In the genomic region with DNA sequence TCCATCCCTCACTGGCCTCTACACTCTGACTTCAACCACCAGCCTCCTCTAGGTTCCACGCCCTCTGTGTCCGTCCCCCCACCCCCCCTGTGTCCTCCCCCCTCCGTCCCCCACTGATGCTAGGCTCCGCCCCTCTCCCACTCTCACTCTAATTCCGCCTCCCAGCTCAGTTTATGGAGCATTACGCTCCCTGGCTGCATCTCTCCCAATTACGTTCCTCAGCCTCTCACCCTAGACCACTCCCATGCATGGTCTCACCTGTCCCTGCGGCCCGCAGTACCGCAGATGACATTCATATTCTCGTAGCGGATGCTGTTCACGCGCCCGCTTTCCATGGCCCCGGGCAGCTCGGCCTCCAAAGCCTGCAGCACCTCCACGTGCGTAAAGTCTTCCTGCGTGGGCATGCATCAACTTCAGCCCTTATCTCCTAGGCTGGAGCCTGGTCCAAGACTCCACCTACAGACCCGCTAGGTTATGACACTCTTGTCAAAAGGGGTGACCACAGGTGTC, we compare ENCODE assay signal across 8 mouse cellular contexts. TPM values are rescaled to one million over a fixed set of nuclear protein-coding genes. Genes with fewer than 3 reads are reported as not detected.
DNase-seq lines count a peak whose midpoint lies in the region; ATAC-seq and TF ChIP-seq lines count a peak whose summit lies in the region.

No protein-coding gene starts in this region.

- TF ChIP-seq CTCF in heart, postnatal 0 days (IDR thresholded peaks at IDR 0.05; ENCODE audit: low read depth) = no peak
- no peak for TF ChIP-seq CTCF in ES-Bruce4 (IDR thresholded peaks at IDR 0.05; ENCODE audit: low read depth, low read length)

- DNase-seq in heart, postnatal 0 days (ENCODE audit: low spot score) = no peak
- DNase-seq in heart, adult 9 months (ENCODE audit: low spot score in 2 of 2) = no peak
- peak; percentile 66 to 67 for DNase-seq in cerebellum, postnatal 25 days
- no peak for DNase-seq in embryo, embryonic 10.5 days (ENCODE audit: low spot score)
- DNase-seq in right cerebral cortex, adult 18-20 months = no peak

- H3K4me2 ChIP-seq in heart, postnatal 0 days (ENCODE audit: low read depth, low read length) = peak overlapping the region; percentile 86; the same call in 1 of the 2 replicates
- H3K4me2 ChIP-seq in intestine, embryonic 16.5 days (ENCODE audit: low read depth, low read length) = peak overlapping the region; percentile 90
- H3K4me2 ChIP-seq in neural tube, embryonic 15.5 days = peak overlapping the region; percentile 94

- H3K4me1 ChIP-seq in heart, postnatal 0 days (ENCODE audit: control insufficient read depth, insufficient read depth) = peaks cover 7% of the 10 kb centered on the region; the same call in 1 of the 2 replicates
- peaks cover 2% of the 10 kb centered on the region for H3K4me1 ChIP-seq in ES-Bruce4 (ENCODE audit: control insufficient read depth, insufficient read depth, low read length)
- peaks cover 22% of the 10 kb centered on the region for H3K4me1 ChIP-seq in intestine, embryonic 16.5 days (ENCODE audit: control insufficient read depth, insufficient read depth, low read length)
- H3K4me1 ChIP-seq in neural tube, embryonic 15.5 days = peaks cover 36% of the 10 kb centered on the region

- peaks cover 32% of the 10 kb centered on the region for H3K27me3 ChIP-seq in heart, postnatal 0 days (ENCODE audit: control insufficient read depth, insufficient read depth, low read length)
- no peaks in the 10 kb centered on the region for H3K27me3 ChIP-seq in ES-Bruce4 (ENCODE audit: control insufficient read depth, insufficient read depth, low read length, poor library complexity, severe bottlenecking)
- peaks cover 33% of the 10 kb centered on the region for H3K27me3 ChIP-seq in intestine, embryonic 16.5 days (replicated peaks; ENCODE audit: control insufficient read depth, insufficient read depth, low read length)
- peaks cover 27% of the 10 kb centered on the region for H3K27me3 ChIP-seq in neural tube, embryonic 15.5 days (replicated peaks)

- TF ChIP-seq POLR2A in ES-Bruce4 (IDR thresholded peaks at IDR 0.05; ENCODE audit: insufficient read depth, low read length) = no peak

- H3K9me3 ChIP-seq in heart, postnatal 0 days (replicated peaks; ENCODE audit: control insufficient read depth, low read length) = no peaks in the 10 kb centered on the region
- H3K9me3 ChIP-seq in ES-Bruce4 (replicated peaks; ENCODE audit: control insufficient read depth, insufficient read depth, low read length, poor library complexity, severe bottlenecking) = no peaks in the 10 kb centered on the region
- H3K9me3 ChIP-seq in intestine, embryonic 16.5 days (ENCODE audit: control insufficient read depth, low read length) = no peaks in the 10 kb centered on the region
- H3K9me3 ChIP-seq in neural tube, embryonic 15.5 days (replicated peaks) = no peaks in the 10 kb centered on the region

- 0 out of 2 replicates have a peak, but pooled peaks have one; percentile 3 for ATAC-seq in heart, postnatal 0 days (ENCODE audit: insufficient read depth, low read depth)
- ATAC-seq in intestine, embryonic 16.5 days = peak; percentile 16; the same call in 1 of the 2 replicates
- peak; percentile 61 for ATAC-seq in neural tube, embryonic 15.5 days (ENCODE audit: low FRiP score)

- no peaks in the 10 kb centered on the region for H3K36me3 ChIP-seq in heart, postnatal 0 days (replicated peaks; ENCODE audit: control insufficient read depth, insufficient read depth, low read length)
- no peaks in the 10 kb centered on the region for H3K36me3 ChIP-seq in ES-Bruce4 (ENCODE audit: control insufficient read depth, insufficient read depth, low read length, poor library complexity, severe bottlenecking)
- H3K36me3 ChIP-seq in intestine, embryonic 16.5 days (ENCODE audit: control insufficient read depth, insufficient read depth, low read length) = no peaks in the 10 kb centered on the region
- peaks cover 9% of the 10 kb centered on the region for H3K36me3 ChIP-seq in neural tube, embryonic 15.5 days

- H3K4me3 ChIP-seq in heart, postnatal 0 days (ENCODE audit: low read depth, low read length) = no peak overlapping the region
- H3K4me3 ChIP-seq in ES-Bruce4 (ENCODE audit: low read depth, low read length) = peak overlapping the region; percentile 65
- H3K4me3 ChIP-seq in intestine, embryonic 16.5 days (ENCODE audit: low read length) = peak overlapping the region; percentile 59
- H3K4me3 ChIP-seq in neural tube, embryonic 15.5 days (replicated peaks) = peak overlapping the region; percentile 52

- H3K27ac ChIP-seq in heart, postnatal 0 days (ENCODE audit: low read depth) = no peak overlapping the region
- no peak overlapping the region for H3K27ac ChIP-seq in ES-Bruce4 (ENCODE audit: insufficient read depth, low read length)
- H3K27ac ChIP-seq in intestine, embryonic 16.5 days (ENCODE audit: low read length) = no peak overlapping the region
- H3K27ac ChIP-seq in neural tube, embryonic 15.5 days (replicated peaks) = peak overlapping the region; percentile 94

- 11% methylated on average over 21 of the region's 21 CpGs for WGBS in heart, postnatal 0 days
- 9% methylated on average over 21 of the region's 21 CpGs for WGBS in intestine, embryonic 16.5 days
- 5% methylated on average over 21 of the region's 21 CpGs for WGBS in neural tube, embryonic 15.5 days

- no peak for TF ChIP-seq EP300 in heart, postnatal 0 days (IDR thresholded peaks at IDR 0.05; ENCODE audit: low read depth)
- no peak for TF ChIP-seq EP300 in ES-Bruce4 (IDR thresholded peaks at IDR 0.05; ENCODE audit: insufficient read depth, low read depth, low read length)

- no peak overlapping the region for H3K9ac ChIP-seq in heart, postnatal 0 days (replicated peaks; ENCODE audit: low read depth, low read length)
- peak overlapping the region; percentile 24; the same call in 1 of the 2 replicates for H3K9ac ChIP-seq in ES-Bruce4 (ENCODE audit: low read depth, poor library complexity, severe bottlenecking)
- no peak overlapping the region for H3K9ac ChIP-seq in intestine, embryonic 16.5 days (ENCODE audit: low read depth, low read length)
- peak overlapping the region; percentile 62 for H3K9ac ChIP-seq in neural tube, embryonic 15.5 days (replicated peaks)

RNA-seq across cellular contexts. Expression of gene Syt3, which starts 23.1 kb away (rescaled TPM):
- 0.58 and 3.1 TPM in 2 replicates for total RNA-seq in heart, postnatal 0 days (2014; rRNA removed; ENCODE audit: low replicate concordance)
- 0.81 and 0.86 TPM in 2 replicates for polyA plus RNA-seq in heart, postnatal 0 days (2015; fragmentation: Nextera tagmentation; extraction: Ambion mirVana)
- 1.8 and 1.9 TPM in 2 replicates for polyA plus RNA-seq in ES-Bruce4 (2011; ENCODE audit: insufficient read depth, insufficient read length, low read depth, missing spikeins)
- polyA plus RNA-seq in intestine, embryonic 16.5 days (2015; fragmentation: Nextera tagmentation; extraction: Ambion mirVana) = 0.82 and 1.2 TPM in 2 replicates
- polyA plus RNA-seq in neural tube, embryonic 15.5 days (2015; fragmentation: Nextera tagmentation; extraction: Ambion mirVana) = 67.0 and 75.4 TPM in 2 replicates

RNA-seq across cellular contexts. Expression of gene 1700008O03Rik, which starts 24.8 kb away (rescaled TPM):
- not detected in 2 replicates for total RNA-seq in heart, postnatal 0 days (2014; rRNA removed; ENCODE audit: low replicate concordance)
- 0.14 and 0.52 TPM in 2 replicates for polyA plus RNA-seq in heart, postnatal 0 days (2015; fragmentation: Nextera tagmentation; extraction: Ambion mirVana)
- polyA plus RNA-seq in ES-Bruce4 (2011; ENCODE audit: insufficient read depth, insufficient read length, low read depth, missing spikeins) = 7.7 and 8.3 TPM in 2 replicates
- polyA plus RNA-seq in intestine, embryonic 16.5 days (2015; fragmentation: Nextera tagmentation; extraction: Ambion mirVana) = 0.66 and 0.88 TPM in 2 replicates
- 2.5 and 3.4 TPM in 2 replicates for polyA plus RNA-seq in neural tube, embryonic 15.5 days (2015; fragmentation: Nextera tagmentation; extraction: Ambion mirVana)

RNA-seq across cellular contexts. Expression of gene Shank1, which starts 50.8 kb away (rescaled TPM):
- total RNA-seq in heart, postnatal 0 days (2014; rRNA removed; ENCODE audit: low replicate concordance) = 0.19 and 0.61 TPM in 2 replicates
- polyA plus RNA-seq in heart, postnatal 0 days (2015; fragmentation: Nextera tagmentation; extraction: Ambion mirVana) = 0.33 and 0.36 TPM in 2 replicates
- polyA plus RNA-seq in ES-Bruce4 (2011; ENCODE audit: insufficient read depth, insufficient read length, low read depth, missing spikeins) = 2.5 and 3.4 TPM in 2 replicates
- 1.2 and 1.5 TPM in 2 replicates for polyA plus RNA-seq in intestine, embryonic 16.5 days (2015; fragmentation: Nextera tagmentation; extraction: Ambion mirVana)
- polyA plus RNA-seq in neural tube, embryonic 15.5 days (2015; fragmentation: Nextera tagmentation; extraction: Ambion mirVana) = 38.1 and 47.6 TPM in 2 replicates

RNA-seq across cellular contexts. Expression of gene Clec11a, which starts 54.1 kb away (rescaled TPM):
- 1.4 and 1.7 TPM in 2 replicates for total RNA-seq in heart, postnatal 0 days (2014; rRNA removed; ENCODE audit: low replicate concordance)
- 1.00 and 1.3 TPM in 2 replicates for polyA plus RNA-seq in heart, postnatal 0 days (2015; fragmentation: Nextera tagmentation; extraction: Ambion mirVana)
- 0.75 and 0.87 TPM in 2 replicates for polyA plus RNA-seq in ES-Bruce4 (2011; ENCODE audit: insufficient read depth, insufficient read length, low read depth, missing spikeins)
- polyA plus RNA-seq in intestine, embryonic 16.5 days (2015; fragmentation: Nextera tagmentation; extraction: Ambion mirVana) = 6.7 and 7.1 TPM in 2 replicates
- polyA plus RNA-seq in neural tube, embryonic 15.5 days (2015; fragmentation: Nextera tagmentation; extraction: Ambion mirVana) = 4.8 and 5.5 TPM in 2 replicates

Comparison
In these comparisons a context has a peak if more than half of its experiments do, and no peak if none do; other contexts are left out.
1. ATAC-seq: peak in every context shown above with its lines; median percentile 61 in neural tube, embryonic 15.5 days; 16 in intestine, embryonic 16.5 days; 3 in heart, postnatal 0 days.
2. DNase-seq: peak in cerebellum, postnatal 25 days (2 of 2); none in heart, postnatal 0 days (single experiment), heart, adult 9 months (0 of 2), embryo, embryonic 10.5 days (single experiment) and right cerebral cortex, adult 18-20 months (single experiment).
3. H3K9ac ChIP-seq: peak in ES-Bruce4 (single experiment) and neural tube, embryonic 15.5 days (single experiment); none in heart, postnatal 0 days (single experiment) and intestine, embryonic 16.5 days (single experiment).
4. RNA of gene Syt3, which starts 23.1 kb away (polyA plus RNA-seq): 67.0 to 75.4 TPM in neural tube, embryonic 15.5 days; 1.8 to 1.9 TPM in ES-Bruce4, 0.82 to 1.2 TPM in intestine, embryonic 16.5 days and 0.81 to 0.86 TPM in heart, postnatal 0 days; every median in the first group is over 10 times any median in the second.
5. Peak in every context shown above with its lines, with median percentiles within 50 percentile points of each other: H3K4me2 ChIP-seq.